Mouse (Mus musculus) E14TG2a.4 (cell line): Measurements from ENCODE around the gene Nus1.

Source experiments
- CTCF ChIP-seq: conservative IDR thresholded peaks from 2 replicates; pipeline ENCODE4 v1.5.1; 2014; ENCODE audit warnings: low read length
- POU5F1 ChIP-seq: IDR thresholded peaks from 2 replicates; pipeline ENCODE4 v1.6.1; 2014; ENCODE audit warnings: low read length, borderline replicate concordance

DNA sequence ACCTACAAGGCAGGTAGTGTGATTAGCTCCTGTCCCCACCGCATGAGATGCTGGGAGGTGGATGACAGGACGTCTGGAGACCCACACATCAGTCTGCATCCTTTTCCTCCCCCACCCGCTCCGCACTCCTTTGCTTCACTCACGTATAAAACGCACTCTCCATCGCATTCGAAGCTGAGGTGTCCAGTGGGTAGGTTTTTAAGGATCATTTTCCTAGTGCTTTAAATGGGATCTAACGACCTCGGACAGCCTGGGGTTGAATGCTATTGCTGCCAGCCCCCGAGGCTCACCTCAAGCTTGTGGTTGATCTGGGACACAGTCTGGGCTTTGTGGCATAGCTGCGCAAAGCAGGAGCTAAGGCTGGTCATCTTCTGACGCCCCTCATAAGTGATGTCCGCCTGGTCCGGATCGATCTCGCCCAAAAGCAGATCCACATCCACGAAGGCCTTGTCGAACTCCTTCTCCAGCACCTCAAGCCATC lies 36.0 kb upstream of the Nus1 start:
- TF ChIP-seq CTCF: no peak
- no peak for TF ChIP-seq POU5F1
